Mouse (Mus musculus) embryo, embryonic 10 days (tissue): Measurements from ENCODE around the gene Slc25a34.

Source experiments
- DNase-seq: peaks from one replicate; pipeline ENCODE4 v3.0.0-alpha.2; 2015; ENCODE audit warnings: low spot score

Slc25a34 gene

DNA sequence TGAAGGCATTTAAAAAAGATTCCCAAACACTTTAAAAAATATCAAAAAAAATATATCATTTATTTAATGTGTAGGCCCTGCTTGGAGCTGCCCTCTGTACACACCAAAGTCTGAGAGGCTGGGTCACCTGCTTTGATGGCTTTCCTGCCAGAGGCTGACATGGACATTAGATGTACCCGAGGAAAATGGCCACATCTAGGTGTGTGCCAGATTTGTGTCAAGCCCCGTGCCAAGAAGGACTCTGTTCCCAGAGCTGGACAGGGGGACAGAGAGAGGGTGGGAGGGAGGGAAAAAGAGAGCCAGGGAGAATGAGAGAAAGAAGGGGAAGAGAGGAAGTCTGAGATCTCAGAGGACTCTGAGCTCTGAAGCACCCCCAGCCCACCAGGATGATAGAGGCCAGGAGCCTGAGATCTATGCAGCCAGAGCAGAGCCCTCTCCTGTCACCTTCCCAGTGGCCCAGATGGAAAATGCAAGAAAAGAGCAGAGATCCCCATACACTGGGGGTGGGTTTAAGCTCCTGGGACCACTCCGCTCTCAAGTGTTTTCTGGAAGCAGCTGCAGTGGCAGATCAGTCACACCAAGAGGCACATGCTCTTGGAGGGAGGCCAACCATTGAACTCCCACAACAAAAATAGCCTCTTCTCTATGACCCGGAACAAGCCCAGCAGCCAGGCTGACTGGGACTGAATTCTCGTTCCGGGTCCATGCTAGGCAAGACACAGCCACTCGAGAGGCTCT lies 19.7 kb upstream of the Slc25a34 start:
- no peak for DNase-seq

DNA sequence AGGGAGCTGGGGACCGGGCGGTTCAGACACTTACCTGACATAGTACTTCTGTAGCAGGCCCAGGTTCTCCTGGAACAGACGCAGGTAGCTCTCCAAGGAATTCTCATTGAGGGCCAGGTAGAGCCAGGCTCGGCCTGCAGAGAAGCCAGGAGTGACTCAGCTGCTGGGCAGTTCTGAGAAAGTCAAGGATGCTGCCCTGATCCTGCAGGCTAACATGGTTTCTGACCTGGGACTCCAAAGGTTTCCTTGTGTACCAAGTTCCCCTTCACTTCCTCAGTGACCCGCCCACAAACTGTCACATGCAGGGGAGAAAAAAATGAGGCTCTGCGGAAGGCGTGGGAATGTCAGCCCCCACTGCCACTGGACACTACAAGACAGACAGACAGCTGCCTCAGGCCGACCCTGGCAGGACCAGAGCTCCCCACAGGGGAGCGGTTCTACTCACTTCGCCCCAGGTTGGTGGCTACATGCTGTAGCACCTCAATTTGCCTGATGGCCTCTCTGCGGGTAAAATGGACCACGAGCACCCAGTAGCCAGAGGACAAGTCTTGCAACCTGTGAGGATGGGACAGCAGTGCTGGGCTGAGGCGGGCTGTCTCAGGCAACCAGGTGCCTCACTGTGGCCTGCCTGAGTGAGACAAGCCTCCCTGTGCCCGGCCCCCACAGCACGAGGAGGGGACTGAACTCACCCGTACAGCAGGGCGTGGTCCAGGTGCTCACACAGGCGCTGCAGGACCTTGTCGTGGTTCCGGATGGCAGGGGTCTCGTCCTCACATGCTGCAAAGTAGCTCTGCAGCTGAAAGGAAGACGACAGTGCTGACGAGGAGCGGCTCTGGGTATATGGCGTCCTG lies 18.6 kb upstream of the Slc25a34 start:
- no peak for DNase-seq

- DNase-seq: no peak
Observed at GRCm38 (mm10) chr4:141641353-141641771, 17.7 kb upstream of the Slc25a34 start.

GRCm38 (mm10) chr4:141639474-141639873 lies 15.9 kb upstream of the Slc25a34 start:
- DNase-seq: no peak

GRCm38 (mm10) chr4:141636693-141637092 lies 13.1 kb upstream of the Slc25a34 start:
- DNase-seq: no peak

DNA sequence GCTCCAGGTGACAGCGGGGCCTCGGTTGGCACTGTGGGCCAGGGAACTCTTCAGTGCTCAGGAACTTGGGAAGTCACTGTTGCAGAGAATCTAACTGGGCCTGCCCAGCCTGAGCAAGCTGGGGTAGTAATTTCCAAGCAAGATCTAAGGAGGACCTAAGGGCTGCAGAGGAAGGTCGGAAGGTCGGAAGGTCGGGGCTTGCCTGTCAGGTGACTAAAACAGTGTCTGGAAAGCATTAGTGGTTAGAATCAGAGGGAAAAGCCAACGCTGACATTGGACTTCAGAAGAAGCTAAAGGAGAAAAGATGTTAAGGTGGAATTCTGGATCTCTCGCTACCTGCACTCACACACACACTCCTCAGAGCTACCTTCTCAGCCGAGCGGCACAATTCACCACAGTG lies 12.4 kb upstream of the Slc25a34 start:
- DNase-seq: peak; percentile 80

DNA sequence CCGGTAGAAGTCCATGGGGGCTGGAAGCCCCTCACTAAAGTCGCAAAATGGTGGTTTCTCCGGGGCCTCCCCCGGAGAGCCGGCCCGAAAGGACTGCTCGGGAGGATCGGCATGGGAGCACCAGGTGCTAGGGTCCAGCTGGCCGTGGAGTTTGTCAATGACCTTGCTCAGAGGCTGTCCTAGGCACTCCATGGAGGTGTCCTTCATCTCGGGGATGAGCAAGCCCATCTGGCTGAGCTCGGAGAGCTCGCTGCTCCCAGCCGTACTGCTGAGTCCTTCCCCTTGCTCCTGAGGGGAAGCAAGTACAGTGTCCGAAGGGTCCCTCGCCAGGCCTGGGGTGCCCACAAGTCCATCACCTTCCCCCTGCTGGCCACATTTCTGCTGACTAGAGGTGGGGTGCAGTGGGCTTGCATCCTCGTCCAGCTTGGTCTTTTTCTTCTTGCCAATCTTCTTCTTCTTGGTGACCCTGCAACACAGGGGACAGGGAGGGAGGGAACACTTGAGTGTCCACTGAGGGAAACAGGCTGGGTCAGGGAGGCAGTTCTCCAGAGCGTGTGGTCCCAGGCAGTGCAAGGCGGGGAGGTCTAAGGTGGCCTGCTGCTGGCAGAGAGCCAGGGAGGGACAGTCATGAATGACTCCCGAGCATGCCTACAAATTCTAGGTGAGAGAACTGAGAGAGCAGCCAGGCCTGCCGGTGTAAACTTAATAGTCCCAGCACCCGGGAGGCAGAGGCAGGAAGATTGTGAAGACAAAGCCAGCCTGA lies 8.7 kb upstream of the Slc25a34 start:
- no peak for DNase-seq

DNA sequence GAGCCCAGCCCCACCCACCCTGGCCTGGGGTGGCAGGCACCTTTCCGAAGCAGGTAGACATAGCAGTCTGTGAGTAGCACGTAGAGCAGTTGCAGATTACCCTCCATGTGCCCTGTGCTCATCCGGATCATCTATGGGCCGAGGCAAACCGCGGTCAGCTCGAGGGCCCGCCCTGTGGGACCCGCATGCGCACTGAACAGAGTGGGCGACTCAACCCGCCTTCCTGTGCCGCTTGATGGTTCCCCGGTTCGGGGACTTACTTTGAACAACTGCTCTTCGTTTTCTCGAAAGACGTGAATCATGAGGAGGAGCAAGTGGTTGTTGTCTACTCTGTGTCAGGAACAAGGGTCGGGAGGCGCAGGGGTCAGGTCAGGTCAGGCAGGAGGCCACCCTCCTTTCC lies 7.6 kb upstream of the Slc25a34 start:
- DNase-seq: no peak

GRCm38 (mm10) chr4:141630021-141630420 lies 6.4 kb upstream of the Slc25a34 start:
- DNase-seq: no peak

- DNase-seq: no peak
Observed at GRCm38 (mm10) chr4:141628661-141629060, 5.0 kb upstream of the Slc25a34 start.

- no peak for DNase-seq
Observed at GRCm38 (mm10) chr4:141627502-141627901, 3.9 kb upstream of the Slc25a34 start.

- no peak for DNase-seq
Observed at GRCm38 (mm10) chr4:141625774-141626550, 2.3 kb upstream of the Slc25a34 start.

- peak; percentile 53 for DNase-seq
Observed at GRCm38 (mm10) chr4:141624983-141625773, 1.6 kb upstream of the Slc25a34 start.

DNA sequence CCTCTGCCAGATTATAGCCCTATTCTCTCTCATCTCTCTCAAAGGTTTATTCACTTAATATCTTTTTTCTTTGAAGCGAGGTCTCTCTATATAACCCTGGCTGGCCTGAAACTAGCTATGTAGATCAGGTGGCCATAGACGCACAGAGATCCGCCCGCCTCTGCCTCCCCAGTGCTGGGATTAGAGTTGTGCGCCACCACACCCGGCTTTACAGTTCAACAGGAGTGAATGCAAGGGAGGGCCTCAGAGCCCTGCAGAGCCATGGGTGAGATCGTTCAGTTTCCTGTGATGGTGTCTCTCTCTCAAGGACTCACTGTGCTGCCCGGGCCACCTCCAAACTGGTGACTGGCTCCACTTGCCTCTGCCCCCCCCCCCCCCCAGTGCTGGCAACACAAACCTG lies 513 bp upstream of the Slc25a34 start:
- DNase-seq: no peak

GRCm38 (mm10) chr4:141623037-141623436 lies 584 bp downstream of the Slc25a34 start:
- DNase-seq: no peak

- DNase-seq: no peak
Observed at GRCm38 (mm10) chr4:141622580-141622979, 1.0 kb downstream of the Slc25a34 start.

DNA sequence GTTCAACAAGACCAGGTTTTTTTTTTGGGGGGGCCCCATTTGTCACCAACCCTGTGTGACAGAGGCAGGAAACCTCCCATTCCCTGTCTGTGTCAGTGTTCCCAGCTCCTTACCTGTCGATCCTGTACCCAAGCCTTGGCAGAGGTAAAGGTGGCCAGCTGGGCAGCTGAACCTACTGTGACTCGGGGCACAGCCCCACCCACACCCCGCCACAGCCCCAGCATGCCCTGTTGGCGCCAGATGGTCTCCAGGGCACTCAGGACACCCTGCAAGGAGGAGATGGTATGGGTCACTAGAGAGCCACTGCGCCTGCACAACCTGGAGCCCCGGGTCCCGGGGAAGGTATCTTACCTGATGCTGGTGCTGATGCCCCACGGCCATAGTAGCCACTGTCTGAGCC lies 1.5 kb downstream of the Slc25a34 start:
- DNase-seq: no peak

DNA sequence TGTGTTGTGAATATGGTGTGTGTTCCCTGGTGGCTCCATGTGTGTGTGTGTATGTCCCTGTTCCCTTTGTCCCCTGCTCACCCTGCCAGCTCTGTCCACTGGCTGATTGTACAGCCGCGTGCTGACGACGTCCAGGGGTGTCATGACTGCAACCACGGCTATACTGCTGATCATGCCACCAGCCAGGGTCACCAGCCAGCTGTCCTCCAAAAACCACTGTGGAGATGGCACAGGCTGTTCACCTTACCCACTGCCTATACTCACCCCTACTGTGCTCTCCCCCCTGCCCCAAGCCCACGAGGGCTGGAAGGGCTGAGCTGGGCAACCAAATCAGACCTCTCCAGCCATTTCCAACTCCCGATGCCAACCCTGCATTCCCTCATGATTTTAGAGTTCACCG lies 2.3 kb downstream of the Slc25a34 start:
- no peak for DNase-seq

GRCm38 (mm10) chr4:141619299-141619883 lies 4.2 kb downstream of the Slc25a34 start:
- DNase-seq: no peak

DNA sequence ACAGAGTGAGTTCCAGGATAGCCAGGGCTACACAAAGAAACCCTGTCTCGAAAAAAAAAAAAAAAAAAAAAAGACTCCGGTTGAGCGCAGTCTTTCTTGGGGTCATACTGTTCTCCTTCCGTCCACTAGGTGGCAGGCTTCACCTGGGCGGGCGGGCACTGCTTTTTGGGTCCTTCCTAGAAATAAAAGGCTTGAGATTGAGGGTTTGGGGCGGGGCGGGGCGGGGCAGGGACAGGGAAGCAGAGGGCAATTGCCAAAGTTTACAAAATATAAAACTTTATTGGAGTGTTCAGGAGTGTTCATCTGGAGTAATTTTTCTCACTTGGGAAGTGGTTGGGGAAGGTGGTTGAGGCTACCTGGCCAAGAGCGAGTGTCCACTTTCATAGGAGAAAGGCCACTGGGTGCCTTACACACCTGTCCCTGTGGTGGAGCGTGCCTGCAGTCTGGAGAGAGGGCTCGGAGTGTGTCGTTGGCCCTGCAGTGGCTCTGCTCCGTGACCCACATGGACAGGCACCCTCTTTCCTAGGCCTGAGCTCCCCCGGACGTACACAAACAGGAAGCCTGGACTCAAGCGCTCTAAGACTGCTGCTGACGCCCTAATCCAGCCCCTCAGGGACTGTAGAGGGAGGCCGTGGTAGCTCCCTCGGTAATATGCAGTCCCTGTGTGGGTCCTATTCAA lies 4.9 kb downstream of the Slc25a34 start, which contains the start of gene Tmem82:
Gene Tmem82 (minus strand): TSS at position 69 of the 679 bp plus-strand sequence.
- DNase-seq: peak; percentile 75
